Mouse (Mus musculus): ENCODE data around the gene Slc23a4. TPM values are rescaled to one million over a fixed set of nuclear protein-coding genes. Genes with fewer than 3 reads are reported as not detected.

The Slc23a4 gene
- polyA plus RNA-seq (2014; fragmentation: Nextera tagmentation; extraction: Ambion mirVana) = 0.16 and 0.51 TPM in 2 replicates

- ATAC-seq (replicated peaks; ENCODE audit: low FRiP score) (0 out of 2 replicates have a peak, but pooled peaks have one; percentile 42), DNase-seq (ENCODE audit: low spot score) (peak; percentile 63)
- Histone ChIP-seq H3K36me3 (ENCODE audit: control insufficient read depth, insufficient read depth, low read length) (no peaks in the 10 kb centered on the region), H3K9ac (ENCODE audit: low read length) (peak within 1 kb of the TSS; percentile 5; the same call in 1 of the 2 replicates), H3K4me1 (replicated peaks; ENCODE audit: control insufficient read depth, insufficient read depth, low read length) (peaks cover 5% of the 10 kb centered on the region; the same call in 1 of the 2 replicates), H3K27me3 (ENCODE audit: control insufficient read depth, insufficient read depth, low read length) (no peaks in the 10 kb centered on the region), H3K4me3 (ENCODE audit: low read depth, low read length) (no peak within 1 kb of the TSS), H3K4me2 (ENCODE audit: low read depth, low read length, severe bottlenecking) (peak within 1 kb of the TSS; percentile 33), H3K9me3 (ENCODE audit: control insufficient read depth, low read length) (no peaks in the 10 kb centered on the region), H3K27ac (ENCODE audit: low read depth, low read length) (no peak within 1 kb of the TSS)
- 9% methylated on average over 20 of the region's 20 CpGs for WGBS
Measured at GRCm38 (mm10) chr6:34988081-34988761, at the start of gene Slc23a4. Slc23a4 (minus strand) TSS chr6:34988404.

GRCm38 (mm10) chr6:35033341-35033740 is 45.1 kb upstream of the Slc23a4 start:
- 93% methylated on average over 11 of the region's 11 CpGs for WGBS
- no peak overlapping the region for H3K4me3 ChIP-seq (ENCODE audit: low read depth, low read length)

GRCm38 (mm10) chr6:35032704-35033103 is 44.5 kb upstream of the Slc23a4 start:
- DNase-seq (ENCODE audit: low spot score) = no peak
- Histone ChIP-seq H3K4me1 (replicated peaks; ENCODE audit: control insufficient read depth, insufficient read depth, low read length) (no peaks in the 10 kb centered on the region), H3K9ac (ENCODE audit: low read length) (no peak overlapping the region), H3K4me2 (ENCODE audit: low read depth, low read length, severe bottlenecking) (no peak overlapping the region), H3K27ac (ENCODE audit: low read depth, low read length) (no peak overlapping the region), H3K27me3 (ENCODE audit: control insufficient read depth, insufficient read depth, low read length) (no peaks in the 10 kb centered on the region), H3K9me3 (ENCODE audit: control insufficient read depth, low read length) (no peaks in the 10 kb centered on the region), H3K36me3 (ENCODE audit: control insufficient read depth, insufficient read depth, low read length) (no peaks in the 10 kb centered on the region), H3K4me3 (ENCODE audit: low read depth, low read length) (no peak overlapping the region)
- no peak for ATAC-seq (replicated peaks; ENCODE audit: low FRiP score)
- 81% methylated on average over 2 of the region's 2 CpGs for WGBS

More at GRCm38 (mm10) chr6:35033341-35033740, 45.1 kb upstream of the Slc23a4 start:
- Histone ChIP-seq H3K9ac (ENCODE audit: low read length) (no peak overlapping the region), H3K27me3 (ENCODE audit: control insufficient read depth, insufficient read depth, low read length) (no peaks in the 10 kb centered on the region), H3K36me3 (ENCODE audit: control insufficient read depth, insufficient read depth, low read length) (no peaks in the 10 kb centered on the region), H3K4me1 (replicated peaks; ENCODE audit: control insufficient read depth, insufficient read depth, low read length) (no peaks in the 10 kb centered on the region), H3K27ac (ENCODE audit: low read depth, low read length) (no peak overlapping the region), H3K4me2 (ENCODE audit: low read depth, low read length, severe bottlenecking) (no peak overlapping the region), H3K9me3 (ENCODE audit: control insufficient read depth, low read length) (no peaks in the 10 kb centered on the region)
- DNase-seq (ENCODE audit: low spot score) (no peak), ATAC-seq (replicated peaks; ENCODE audit: low FRiP score) (no peak)

- Histone ChIP-seq H3K9ac (ENCODE audit: low read length) (no peak overlapping the region), H3K9me3 (ENCODE audit: control insufficient read depth, low read length) (no peaks in the 10 kb centered on the region), H3K4me1 (replicated peaks; ENCODE audit: control insufficient read depth, insufficient read depth, low read length) (no peaks in the 10 kb centered on the region), H3K36me3 (ENCODE audit: control insufficient read depth, insufficient read depth, low read length) (no peaks in the 10 kb centered on the region), H3K4me2 (ENCODE audit: low read depth, low read length, severe bottlenecking) (no peak overlapping the region), H3K27ac (ENCODE audit: low read depth, low read length) (no peak overlapping the region), H3K4me3 (ENCODE audit: low read depth, low read length) (no peak overlapping the region), H3K27me3 (ENCODE audit: control insufficient read depth, insufficient read depth, low read length) (no peaks in the 10 kb centered on the region)
- no peak for DNase-seq (ENCODE audit: low spot score)
- ATAC-seq (replicated peaks; ENCODE audit: low FRiP score) = no peak
- 93% methylated on average over 4 of the region's 4 CpGs for WGBS
Measured at GRCm38 (mm10) chr6:35030811-35031210, 42.6 kb upstream of the Slc23a4 start.

GRCm38 (mm10) chr6:35030226-35030625 is 42.0 kb upstream of the Slc23a4 start:
- Histone ChIP-seq H3K36me3 (ENCODE audit: control insufficient read depth, insufficient read depth, low read length) (no peaks in the 10 kb centered on the region), H3K4me2 (ENCODE audit: low read depth, low read length, severe bottlenecking) (no peak overlapping the region), H3K9ac (ENCODE audit: low read length) (no peak overlapping the region), H3K4me3 (ENCODE audit: low read depth, low read length) (no peak overlapping the region), H3K4me1 (replicated peaks; ENCODE audit: control insufficient read depth, insufficient read depth, low read length) (no peaks in the 10 kb centered on the region), H3K9me3 (ENCODE audit: control insufficient read depth, low read length) (no peaks in the 10 kb centered on the region), H3K27me3 (ENCODE audit: control insufficient read depth, insufficient read depth, low read length) (no peaks in the 10 kb centered on the region), H3K27ac (ENCODE audit: low read depth, low read length) (no peak overlapping the region)
- no peak for DNase-seq (ENCODE audit: low spot score)
- WGBS = 86% methylated on average over 6 of the region's 6 CpGs
- no peak for ATAC-seq (replicated peaks; ENCODE audit: low FRiP score)

- Histone ChIP-seq H3K4me2 (ENCODE audit: low read depth, low read length, severe bottlenecking) (no peak overlapping the region), H3K27me3 (ENCODE audit: control insufficient read depth, insufficient read depth, low read length) (no peaks in the 10 kb centered on the region), H3K9me3 (ENCODE audit: control insufficient read depth, low read length) (no peaks in the 10 kb centered on the region), H3K27ac (ENCODE audit: low read depth, low read length) (no peak overlapping the region), H3K9ac (ENCODE audit: low read length) (no peak overlapping the region), H3K4me1 (replicated peaks; ENCODE audit: control insufficient read depth, insufficient read depth, low read length) (no peaks in the 10 kb centered on the region), H3K4me3 (ENCODE audit: low read depth, low read length) (no peak overlapping the region), H3K36me3 (ENCODE audit: control insufficient read depth, insufficient read depth, low read length) (no peaks in the 10 kb centered on the region)
- 80% methylated on average over 2 of the region's 2 CpGs for WGBS
- DNase-seq (ENCODE audit: low spot score) (no peak), ATAC-seq (replicated peaks; ENCODE audit: low FRiP score) (no peak)
Measured at GRCm38 (mm10) chr6:35028023-35028422, 39.8 kb upstream of the Slc23a4 start.

- H3K36me3 ChIP-seq (ENCODE audit: control insufficient read depth, insufficient read depth, low read length) = no peaks in the 10 kb centered on the region
- no peak overlapping the region for H3K27ac ChIP-seq (ENCODE audit: low read depth, low read length)
- H3K4me3 ChIP-seq (ENCODE audit: low read depth, low read length) = no peak overlapping the region
- H3K27me3 ChIP-seq (ENCODE audit: control insufficient read depth, insufficient read depth, low read length) = no peaks in the 10 kb centered on the region
- H3K9ac ChIP-seq (ENCODE audit: low read length) = no peak overlapping the region
- WGBS = 71% methylated on average over 6 of the region's 6 CpGs
- ATAC-seq (replicated peaks; ENCODE audit: low FRiP score) (no peak), DNase-seq (ENCODE audit: low spot score) (no peak)
- no peaks in the 10 kb centered on the region for H3K4me1 ChIP-seq (replicated peaks; ENCODE audit: control insufficient read depth, insufficient read depth, low read length)
- no peaks in the 10 kb centered on the region for H3K9me3 ChIP-seq (ENCODE audit: control insufficient read depth, low read length)
- no peak overlapping the region for H3K4me2 ChIP-seq (ENCODE audit: low read depth, low read length, severe bottlenecking)
Measured at GRCm38 (mm10) chr6:35027257-35027656, 39.1 kb upstream of the Slc23a4 start.

- no peak for DNase-seq (ENCODE audit: low spot score)
- no peak overlapping the region for H3K27ac ChIP-seq (ENCODE audit: low read depth, low read length)
- no peak overlapping the region for H3K4me3 ChIP-seq (ENCODE audit: low read depth, low read length)
- no peak overlapping the region for H3K4me2 ChIP-seq (ENCODE audit: low read depth, low read length, severe bottlenecking)
- H3K36me3 ChIP-seq (ENCODE audit: control insufficient read depth, insufficient read depth, low read length) = no peaks in the 10 kb centered on the region
- 92% methylated on average over 5 of the region's 5 CpGs for WGBS
- no peaks in the 10 kb centered on the region for H3K27me3 ChIP-seq (ENCODE audit: control insufficient read depth, insufficient read depth, low read length)
- ATAC-seq (replicated peaks; ENCODE audit: low FRiP score) = no peak
- no peaks in the 10 kb centered on the region for H3K9me3 ChIP-seq (ENCODE audit: control insufficient read depth, low read length)
- no peaks in the 10 kb centered on the region for H3K4me1 ChIP-seq (replicated peaks; ENCODE audit: control insufficient read depth, insufficient read depth, low read length)
- H3K9ac ChIP-seq (ENCODE audit: low read length) = no peak overlapping the region
Measured at GRCm38 (mm10) chr6:35016624-35017023, 28.4 kb upstream of the Slc23a4 start.

GRCm38 (mm10) chr6:35011953-35012352 is 23.7 kb upstream of the Slc23a4 start:
- no peak overlapping the region for H3K4me2 ChIP-seq (ENCODE audit: low read depth, low read length, severe bottlenecking)
- ATAC-seq (replicated peaks; ENCODE audit: low FRiP score) (no peak), DNase-seq (ENCODE audit: low spot score) (no peak)
- no peaks in the 10 kb centered on the region for H3K9me3 ChIP-seq (ENCODE audit: control insufficient read depth, low read length)
- H3K27ac ChIP-seq (ENCODE audit: low read depth, low read length) = no peak overlapping the region
- WGBS = 95% methylated on average over 1 of the region's 1 CpGs
- H3K36me3 ChIP-seq (ENCODE audit: control insufficient read depth, insufficient read depth, low read length) = no peaks in the 10 kb centered on the region
- no peak overlapping the region for H3K9ac ChIP-seq (ENCODE audit: low read length)
- no peak overlapping the region for H3K4me3 ChIP-seq (ENCODE audit: low read depth, low read length)
- H3K27me3 ChIP-seq (ENCODE audit: control insufficient read depth, insufficient read depth, low read length) = no peaks in the 10 kb centered on the region
- no peaks in the 10 kb centered on the region for H3K4me1 ChIP-seq (replicated peaks; ENCODE audit: control insufficient read depth, insufficient read depth, low read length)

Data from forebrain, embryonic 11.5 days (tissue).